Mouse (Mus musculus) heart, adult 2 months (tissue): ENCODE data around the gene Sh3tc1.

Experiments
- CTCF ChIP-seq: fragments of 200-600 bp; IDR thresholded peaks from 2 replicates; pipeline ENCODE4 v1.8.1; 2022; ENCODE audit warnings: antibody characterized with exemption, mild to moderate bottlenecking, moderate library complexity
- EP300 ChIP-seq: fragments of 200-500 bp; IDR thresholded peaks from 2 replicates; pipeline ENCODE4 v1.6.1; 2011; ENCODE audit warnings: low read depth, low read length, control low read depth; ENCODE audit not compliant: insufficient read depth
- POLR2A ChIP-seq: fragments of 200-500 bp; IDR thresholded peaks from 2 replicates; pipeline ENCODE4 v1.6.1; 2011; ENCODE audit warnings: mild to moderate bottlenecking, low read depth, low read length, control low read depth; ENCODE audit not compliant: insufficient read depth

GRCm38 (mm10) chr5:35773274-35774136 lies 33.7 kb upstream of the Sh3tc1 start:
- TF ChIP-seq CTCF (no peak), EP300 (no peak), POLR2A (no peak)
